8 mouse cellular contexts compared by ENCODE assay signal in the genomic region with DNA sequence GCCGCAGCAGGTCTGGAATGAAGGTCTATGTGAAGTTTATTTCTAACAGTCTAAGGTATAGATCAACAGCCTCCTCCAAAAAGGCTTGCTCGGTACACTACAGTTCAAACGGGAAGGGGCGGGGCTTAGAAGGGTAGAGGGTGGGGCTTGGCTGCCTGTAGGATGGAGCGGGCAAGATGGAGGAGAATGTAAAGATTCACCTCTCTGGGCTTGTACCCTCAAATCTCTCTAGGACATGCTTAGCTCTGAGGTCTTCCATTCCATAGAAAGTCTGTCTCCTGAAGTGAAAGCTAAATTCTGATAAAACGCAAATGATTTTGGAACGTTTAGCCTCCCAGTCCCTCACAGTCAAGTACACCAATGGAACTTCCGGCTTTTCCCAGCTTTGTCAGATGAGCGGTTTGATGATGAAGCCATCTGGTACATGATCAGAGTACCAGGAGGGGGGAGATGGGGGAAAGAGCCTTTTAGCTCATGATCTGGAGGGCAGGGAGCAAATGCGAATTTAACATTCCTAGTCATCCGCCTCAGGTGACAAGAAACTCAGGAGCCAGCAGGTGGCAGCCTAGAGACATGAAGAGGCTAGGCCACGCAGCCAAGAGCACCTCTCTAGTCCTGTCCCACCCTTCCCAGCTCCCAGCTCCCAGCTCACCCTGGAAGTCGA. TPM values are rescaled to one million over a fixed set of nuclear protein-coding genes. Genes with fewer than 3 reads are reported as not detected.
DNase-seq lines count a peak whose midpoint lies in the region; ATAC-seq and TF ChIP-seq lines count a peak whose summit lies in the region.

No protein-coding gene starts in this region.

- no peaks in the 10 kb centered on the region for H3K9me3 ChIP-seq in embryonic facial prominence, embryonic 14.5 days (ENCODE audit: control insufficient read depth, low read length)
- H3K9me3 ChIP-seq in heart, embryonic 15.5 days (replicated peaks): no peaks in the 10 kb centered on the region
- no peaks in the 10 kb centered on the region for H3K9me3 ChIP-seq in neural tube, embryonic 15.5 days (replicated peaks)

- H3K4me1 ChIP-seq in embryonic facial prominence, embryonic 14.5 days (ENCODE audit: control insufficient read depth, insufficient read depth, low read length): no peaks in the 10 kb centered on the region
- peaks cover 5% of the 10 kb centered on the region for H3K4me1 ChIP-seq in heart, embryonic 15.5 days (replicated peaks)
- H3K4me1 ChIP-seq in lung, adult 2 months (ENCODE audit: control insufficient read depth, insufficient read depth, low read length): peaks cover 2% of the 10 kb centered on the region; the same call in 1 of the 2 replicates
- peaks cover 2% of the 10 kb centered on the region; the same call in 1 of the 2 replicates for H3K4me1 ChIP-seq in neural tube, embryonic 15.5 days

- peak; percentile 82 to 89 for DNase-seq in adrenal gland, postnatal 36 days
- peak; percentile 92 for DNase-seq in embryonic facial prominence, embryonic 14.5 days (ENCODE audit: low spot score)
- DNase-seq in kidney, postnatal 25 days: peak; percentile 87 to 93
- peak; percentile 79 for DNase-seq in lung, adult 2 months
- DNase-seq in thymus, postnatal 10 days (ENCODE audit: low spot score in 2 of 2): peak; percentile 48 to 72

- 11% methylated on average over 13 of the region's 13 CpGs for WGBS in embryonic facial prominence, embryonic 14.5 days
- 14% methylated on average over 13 of the region's 13 CpGs for WGBS in heart, embryonic 15.5 days
- WGBS in lung, adult 2 months: 11% methylated on average over 13 of the region's 13 CpGs
- 14% methylated on average over 13 of the region's 13 CpGs for WGBS in neural tube, embryonic 15.5 days

- H3K4me2 ChIP-seq in embryonic facial prominence, embryonic 14.5 days (ENCODE audit: low read depth, low read length): peak overlapping the region; percentile 58
- peak overlapping the region; percentile 63 for H3K4me2 ChIP-seq in heart, embryonic 15.5 days
- H3K4me2 ChIP-seq in neural tube, embryonic 15.5 days: peak overlapping the region; percentile 53

- TF ChIP-seq CTCF in lung, adult 2 months (IDR thresholded peaks at IDR 0.05; ENCODE audit: insufficient read depth, low read length): peak; percentile 81

- peak; percentile 97 for ATAC-seq in CD4-positive, CD25-positive, alpha-beta regulatory T cell, adult 4 months
- peak; percentile 75 for ATAC-seq in embryonic facial prominence, embryonic 14.5 days (ENCODE audit: low read depth)
- peak; percentile 54 for ATAC-seq in heart, embryonic 15.5 days (replicated peaks; ENCODE audit: insufficient number of reproducible peaks, insufficient read depth, low FRiP score, low read depth)
- peak; percentile 80; the same call in 1 of the 2 replicates for ATAC-seq in neural tube, embryonic 15.5 days (ENCODE audit: low FRiP score)

- peak overlapping the region; percentile 32 for H3K4me3 ChIP-seq in embryonic facial prominence, embryonic 14.5 days (ENCODE audit: low read depth, low read length)
- H3K4me3 ChIP-seq in heart, embryonic 15.5 days: peak overlapping the region; percentile 43
- H3K4me3 ChIP-seq in lung, adult 2 months (replicated peaks; ENCODE audit: extremely low read depth, low read depth, low read length): peak overlapping the region; percentile 4
- H3K4me3 ChIP-seq in neural tube, embryonic 15.5 days (replicated peaks): peak overlapping the region; percentile 30

- H3K9ac ChIP-seq in embryonic facial prominence, embryonic 14.5 days (ENCODE audit: low read depth, low read length): no peak overlapping the region
- 0 out of 2 replicates have a peak overlapping the region, but pooled peaks have one; percentile 15 for H3K9ac ChIP-seq in heart, embryonic 15.5 days
- H3K9ac ChIP-seq in neural tube, embryonic 15.5 days (replicated peaks): no peak overlapping the region

- H3K27me3 ChIP-seq in embryonic facial prominence, embryonic 14.5 days (replicated peaks; ENCODE audit: control insufficient read depth, insufficient read depth, low read length): no peaks in the 10 kb centered on the region
- peaks cover 15% of the 10 kb centered on the region for H3K27me3 ChIP-seq in heart, embryonic 15.5 days
- H3K27me3 ChIP-seq in neural tube, embryonic 15.5 days (replicated peaks): no peaks in the 10 kb centered on the region; the same call in 1 of the 2 replicates

- H3K27ac ChIP-seq in embryonic facial prominence, embryonic 14.5 days (replicated peaks; ENCODE audit: low read depth, low read length): no peak overlapping the region
- no peak overlapping the region for H3K27ac ChIP-seq in heart, embryonic 15.5 days
- H3K27ac ChIP-seq in neural tube, embryonic 15.5 days (replicated peaks): no peak overlapping the region

- no peak for TF ChIP-seq POLR2A in lung, adult 2 months (IDR thresholded peaks at IDR 0.05; ENCODE audit: borderline replicate concordance, extremely low read depth, low read depth, low read length)

- H3K36me3 ChIP-seq in embryonic facial prominence, embryonic 14.5 days (ENCODE audit: control insufficient read depth, insufficient read depth, low read length): no peaks in the 10 kb centered on the region
- no peaks in the 10 kb centered on the region for H3K36me3 ChIP-seq in heart, embryonic 15.5 days
- H3K36me3 ChIP-seq in neural tube, embryonic 15.5 days: no peaks in the 10 kb centered on the region

RNA-seq across cellular contexts. Expression of gene Unc119, which starts 17.0 kb away (rescaled TPM):
- polyA plus RNA-seq in CD4-positive, CD25-positive, alpha-beta regulatory T cell, adult 4 months (2017; shearing (Covaris generic)): 10 to 100 TPM; 11.6 to 13.1 TPM
- total RNA-seq in adrenal gland, postnatal 36 days (2021): 10 to 100 TPM; 32.8 to 37.3 TPM
- polyA plus RNA-seq in embryonic facial prominence, embryonic 14.5 days (2014; fragmentation: Nextera tagmentation; extraction: Ambion mirVana): 39.9 and 46.1 TPM in 2 replicates
- 31.0 and 43.3 TPM in 2 replicates for polyA plus RNA-seq in heart, embryonic 15.5 days (2015; fragmentation: Nextera tagmentation; extraction: Ambion mirVana)
- 55.4 and 64.1 TPM in 2 replicates for polyA plus RNA-seq in lung, adult 2 months (2012; rRNA removed)
- 84.3 and 88.3 TPM in 2 replicates for polyA plus RNA-seq in neural tube, embryonic 15.5 days (2015; fragmentation: Nextera tagmentation; extraction: Ambion mirVana)

RNA-seq across cellular contexts. Expression of gene Foxn1, which starts 26.1 kb away (rescaled TPM):
- under 1 TPM in 1 of 2 experiments, not detected in 1; 0.09 TPM for polyA plus RNA-seq in CD4-positive, CD25-positive, alpha-beta regulatory T cell, adult 4 months (2017; shearing (Covaris generic))
- under 1 TPM in 1 of 2 experiments, not detected in 1; 0.30 TPM for total RNA-seq in adrenal gland, postnatal 36 days (2021)
- polyA plus RNA-seq in embryonic facial prominence, embryonic 14.5 days (2014; fragmentation: Nextera tagmentation; extraction: Ambion mirVana): 1.4 and 1.6 TPM in 2 replicates
- polyA plus RNA-seq in heart, embryonic 15.5 days (2015; fragmentation: Nextera tagmentation; extraction: Ambion mirVana): 0.78 and 8.9 TPM in 2 replicates
- polyA plus RNA-seq in lung, adult 2 months (2012; rRNA removed): 0.62 TPM in 1 of 2 replicates, not detected in the other
- 11.8 TPM in 1 of 2 replicates, not detected in the other for polyA plus RNA-seq in neural tube, embryonic 15.5 days (2015; fragmentation: Nextera tagmentation; extraction: Ambion mirVana)

RNA-seq across cellular contexts. Expression of gene Pigs, which starts 32.0 kb away (rescaled TPM):
- 100 to 1,000 TPM in 1 of 2 experiments, 10 to 100 TPM in 1; 64.1 to 119 TPM for polyA plus RNA-seq in CD4-positive, CD25-positive, alpha-beta regulatory T cell, adult 4 months (2017; shearing (Covaris generic))
- 10 to 100 TPM; 54.0 to 57.7 TPM for total RNA-seq in adrenal gland, postnatal 36 days (2021)
- 72.3 and 82.1 TPM in 2 replicates for polyA plus RNA-seq in embryonic facial prominence, embryonic 14.5 days (2014; fragmentation: Nextera tagmentation; extraction: Ambion mirVana)
- polyA plus RNA-seq in heart, embryonic 15.5 days (2015; fragmentation: Nextera tagmentation; extraction: Ambion mirVana): 46.1 and 62.4 TPM in 2 replicates
- 68.4 and 69.0 TPM in 2 replicates for polyA plus RNA-seq in lung, adult 2 months (2012; rRNA removed)
- polyA plus RNA-seq in neural tube, embryonic 15.5 days (2015; fragmentation: Nextera tagmentation; extraction: Ambion mirVana): 83.2 and 86.4 TPM in 2 replicates

RNA-seq across cellular contexts. Expression of gene Aldoc, which starts 37.5 kb away (rescaled TPM):
- polyA plus RNA-seq in CD4-positive, CD25-positive, alpha-beta regulatory T cell, adult 4 months (2017; shearing (Covaris generic)): 10 to 100 TPM; 10.9 to 14.9 TPM
- total RNA-seq in adrenal gland, postnatal 36 days (2021): 10 to 100 TPM; 11.7 to 21.6 TPM
- polyA plus RNA-seq in embryonic facial prominence, embryonic 14.5 days (2014; fragmentation: Nextera tagmentation; extraction: Ambion mirVana): 20.4 and 24.1 TPM in 2 replicates
- 20.6 and 28.6 TPM in 2 replicates for polyA plus RNA-seq in heart, embryonic 15.5 days (2015; fragmentation: Nextera tagmentation; extraction: Ambion mirVana)
- 8.4 and 10.4 TPM in 2 replicates for polyA plus RNA-seq in lung, adult 2 months (2012; rRNA removed)
- 328 and 382 TPM in 2 replicates for polyA plus RNA-seq in neural tube, embryonic 15.5 days (2015; fragmentation: Nextera tagmentation; extraction: Ambion mirVana)

RNA-seq across cellular contexts. Expression of gene Spag5, which starts 58.9 kb away (rescaled TPM):
- polyA plus RNA-seq in CD4-positive, CD25-positive, alpha-beta regulatory T cell, adult 4 months (2017; shearing (Covaris generic)): 1 to 10 TPM; 2.8 to 4.3 TPM
- total RNA-seq in adrenal gland, postnatal 36 days (2021): 1 to 10 TPM; 4.1 to 4.3 TPM
- polyA plus RNA-seq in embryonic facial prominence, embryonic 14.5 days (2014; fragmentation: Nextera tagmentation; extraction: Ambion mirVana): 23.8 and 25.3 TPM in 2 replicates
- polyA plus RNA-seq in heart, embryonic 15.5 days (2015; fragmentation: Nextera tagmentation; extraction: Ambion mirVana): 21.6 and 30.9 TPM in 2 replicates
- polyA plus RNA-seq in lung, adult 2 months (2012; rRNA removed): 1.4 and 1.6 TPM in 2 replicates
- polyA plus RNA-seq in neural tube, embryonic 15.5 days (2015; fragmentation: Nextera tagmentation; extraction: Ambion mirVana): 6.5 and 13.1 TPM in 2 replicates
